Mouse (Mus musculus) CD4-positive naive resting alpha-beta T cell, adult 57 days (primary cell): ENCODE data around the gene Olfr914. TPM values are rescaled to one million over a fixed set of nuclear protein-coding genes. Genes with fewer than 3 reads are reported as not detected.

ENCODE experiments used
- total RNA-seq: library from RNA; stranded (reverse); gene quantifications from one replicate; pipeline ENCODE4 v1.2.4, GENCODE M21; 2023

Gene Olfr914
- not detected for total RNA-seq

GRCm38 (mm10) chr9:38604802-38605201 lies at the start of gene Olfr914:
TSS of gene Olfr914 (plus strand) at chr9:38605102.

GRCm38 (mm10) chr9:38579878-38580277 lies 25.0 kb upstream of the Olfr914 start, which contains the start of gene Olfr912:
TSS of gene Olfr912 (plus strand) at chr9:38580178.

GRCm38 (mm10) chr9:38592459-38592858 lies 12.4 kb upstream of the Olfr914 start, which contains the start of gene Olfr913:
TSS of gene Olfr913 (plus strand) at chr9:38592759.

GRCm38 (mm10) chr9:38659775-38660174 lies 54.9 kb downstream of the Olfr914 start, which contains the start of gene Olfr916:
TSS of gene Olfr916 (minus strand) at chr9:38659875.

Other genes starting within 250 kb of the Olfr914 start
- gene Olfr250, start 238.2 kb upstream of the Olfr914 start, total RNA-seq = not detected
- not detected for gene Olfr251, start 228.0 kb upstream of the Olfr914 start, total RNA-seq
- gene Olfr147, start 203.4 kb upstream of the Olfr914 start, total RNA-seq = not detected
- gene Olfr901, start 175.6 kb upstream of the Olfr914 start, total RNA-seq = not detected
- not detected for gene Olfr902, start 157.4 kb upstream of the Olfr914 start, total RNA-seq
- not detected for gene Olfr904, start 142.0 kb upstream of the Olfr914 start, total RNA-seq
- gene Olfr905, start 134.0 kb upstream of the Olfr914 start, total RNA-seq = 0.12 TPM
- gene Olfr906, start 118.0 kb upstream of the Olfr914 start, total RNA-seq = not detected
- gene Olfr907, start 109.3 kb upstream of the Olfr914 start, total RNA-seq = not detected
- not detected for gene Olfr911-ps1, start 83.5 kb upstream of the Olfr914 start, total RNA-seq
- not detected for gene Olfr910, start 67.3 kb upstream of the Olfr914 start, total RNA-seq
- not detected for gene Olfr912, start 24.9 kb upstream of the Olfr914 start, total RNA-seq
- not detected for gene Olfr913, start 12.3 kb upstream of the Olfr914 start, total RNA-seq
- not detected for gene Olfr916, start 54.8 kb downstream of the Olfr914 start, total RNA-seq
- gene Olfr917, start 60.7 kb downstream of the Olfr914 start, total RNA-seq = not detected
- not detected for gene Olfr918, start 69.5 kb downstream of the Olfr914 start, total RNA-seq
- not detected for gene Olfr919, start 98.6 kb downstream of the Olfr914 start, total RNA-seq
- 6.6 TPM for gene Vwa5a, start 113.2 kb downstream of the Olfr914 start, total RNA-seq
- not detected for gene Olfr920, start 147.2 kb downstream of the Olfr914 start, total RNA-seq
- not detected for gene Olfr921, start 168.0 kb downstream of the Olfr914 start, total RNA-seq
- not detected for gene Olfr922, start 209.5 kb downstream of the Olfr914 start, total RNA-seq
- not detected for gene Olfr923, start 221.4 kb downstream of the Olfr914 start, total RNA-seq
- gene Olfr924, start 239.3 kb downstream of the Olfr914 start, total RNA-seq = not detected
- gene Olfr26, start 250.0 kb downstream of the Olfr914 start, total RNA-seq = not detected